Mouse (Mus musculus) neutrophil, adult 83 days (primary cell): ENCODE measurements around the gene Prr30. TPM values are rescaled to one million over a fixed set of nuclear protein-coding genes. Genes with fewer than 3 reads are reported as not detected.

Experiments
- total RNA-seq, 2 experiments: library from RNA; stranded (reverse); gene quantifications; one replicate each; pipeline ENCODE4 v1.2.4; 2023

Gene Prr30
- not detected for total RNA-seq

DNA sequence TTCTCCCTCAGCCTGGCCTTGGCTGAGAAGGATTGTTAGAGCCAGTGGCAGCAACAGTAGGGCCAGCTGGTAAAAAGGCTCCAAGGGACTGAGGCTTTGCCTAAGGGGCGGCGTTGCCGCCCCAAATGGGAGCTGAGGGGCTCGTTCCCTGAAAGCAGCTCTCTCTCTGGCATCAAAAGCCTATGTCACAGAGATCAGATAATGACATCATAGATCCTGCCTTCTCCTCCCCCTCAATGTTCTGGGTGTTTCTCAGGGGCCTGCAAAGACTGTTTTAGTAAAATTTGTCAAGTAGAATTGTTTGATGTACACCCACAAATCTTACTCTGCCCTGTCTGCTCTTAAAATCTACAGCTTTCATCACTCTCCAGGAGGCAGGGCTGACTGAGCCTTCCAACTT lies at the start of gene Prr30:
Prr30 (minus strand) TSS at position 101 of the 400 bp plus-strand sequence.

